Mouse (Mus musculus): ENCODE measurements at regions not wholly inside any gene's neighbourhood (a gene's known extent, or its start where the extent isn't known, plus 50 kb on each side); places are given as distances from the start of the nearest gene placed in this dataset.

GRCm38 (mm10) chr12:35826990-35827389, 98.4 kb upstream of the Agr3 start:
- Histone ChIP-seq H3K27me3 (ENCODE audit: control insufficient read depth, insufficient read depth, low read length) (no peaks in the 10 kb centered on the region), H3K4me3 (replicated peaks; ENCODE audit: insufficient read depth, low read depth, low read length) (no peak overlapping the region), H3K4me1 (ENCODE audit: control insufficient read depth, insufficient read depth, low read length) (no peaks in the 10 kb centered on the region), H3K27ac (ENCODE audit: insufficient read depth, low read length) (no peak overlapping the region)
- WGBS, result 90% methylated on average over 5 of the region's 5 CpGs
- TF ChIP-seq POLR2A (IDR thresholded peaks at IDR 0.05; ENCODE audit: borderline replicate concordance, insufficient read depth, low read length) (no peak), CTCF (IDR thresholded peaks at IDR 0.05; ENCODE audit: borderline replicate concordance, insufficient read depth, low read depth, low read length) (no peak)
- no peak for DNase-seq

- Histone ChIP-seq H3K27me3 (ENCODE audit: control insufficient read depth, insufficient read depth, low read length) (no peaks in the 10 kb centered on the region), H3K4me3 (replicated peaks; ENCODE audit: insufficient read depth, low read depth, low read length) (no peak overlapping the region), H3K27ac (ENCODE audit: insufficient read depth, low read length) (no peak overlapping the region), H3K4me1 (ENCODE audit: control insufficient read depth, insufficient read depth, low read length) (no peaks in the 10 kb centered on the region)
- WGBS, result 7% methylated on average over 5 of the region's 5 CpGs
- DNase-seq, result no peak
- no peak for TF ChIP-seq POLR2A (IDR thresholded peaks at IDR 0.05; ENCODE audit: borderline replicate concordance, insufficient read depth, low read length)
- no peak for TF ChIP-seq CTCF (IDR thresholded peaks at IDR 0.05; ENCODE audit: borderline replicate concordance, insufficient read depth, low read depth, low read length)
These were observed 100.8 kb upstream of the Agr3 start for GRCm38 (mm10) chr12:35824587-35824987.

GRCm38 (mm10) chr12:35799261-35799660, 126.2 kb upstream of the Agr3 start:
- 86% methylated on average over 2 of the region's 2 CpGs for WGBS
- no peaks in the 10 kb centered on the region for H3K4me1 ChIP-seq (ENCODE audit: control insufficient read depth, insufficient read depth, low read length)
- DNase-seq, result no peak
- H3K4me3 ChIP-seq (replicated peaks; ENCODE audit: insufficient read depth, low read depth, low read length), result no peak overlapping the region
- no peaks in the 10 kb centered on the region for H3K27me3 ChIP-seq (ENCODE audit: control insufficient read depth, insufficient read depth, low read length)
- TF ChIP-seq POLR2A (IDR thresholded peaks at IDR 0.05; ENCODE audit: borderline replicate concordance, insufficient read depth, low read length) (no peak), CTCF (IDR thresholded peaks at IDR 0.05; ENCODE audit: borderline replicate concordance, insufficient read depth, low read depth, low read length) (no peak)
- H3K27ac ChIP-seq (ENCODE audit: insufficient read depth, low read length), result no peak overlapping the region

GRCm38 (mm10) chr12:35775396-35775795, 150.0 kb upstream of the Agr3 start:
- Histone ChIP-seq H3K4me3 (replicated peaks; ENCODE audit: insufficient read depth, low read depth, low read length) (no peak overlapping the region), H3K27ac (ENCODE audit: insufficient read depth, low read length) (no peak overlapping the region), H3K27me3 (ENCODE audit: control insufficient read depth, insufficient read depth, low read length) (no peaks in the 10 kb centered on the region), H3K4me1 (ENCODE audit: control insufficient read depth, insufficient read depth, low read length) (no peaks in the 10 kb centered on the region)
- 94% methylated on average over 2 of the region's 2 CpGs for WGBS
- TF ChIP-seq POLR2A (IDR thresholded peaks at IDR 0.05; ENCODE audit: borderline replicate concordance, insufficient read depth, low read length) (no peak), CTCF (IDR thresholded peaks at IDR 0.05; ENCODE audit: borderline replicate concordance, insufficient read depth, low read depth, low read length) (no peak)
- DNase-seq, result no peak

GRCm38 (mm10) chr12:35770387-35771024, 154.9 kb upstream of the Agr3 start:
- Histone ChIP-seq H3K4me1 (ENCODE audit: control insufficient read depth, insufficient read depth, low read length) (no peaks in the 10 kb centered on the region), H3K27me3 (ENCODE audit: control insufficient read depth, insufficient read depth, low read length) (no peaks in the 10 kb centered on the region), H3K27ac (ENCODE audit: insufficient read depth, low read length) (no peak overlapping the region), H3K4me3 (replicated peaks; ENCODE audit: insufficient read depth, low read depth, low read length) (no peak overlapping the region)
- no peak for TF ChIP-seq POLR2A (IDR thresholded peaks at IDR 0.05; ENCODE audit: borderline replicate concordance, insufficient read depth, low read length)
- no peak for TF ChIP-seq CTCF (IDR thresholded peaks at IDR 0.05; ENCODE audit: borderline replicate concordance, insufficient read depth, low read depth, low read length)
- 84% methylated on average over 5 of the region's 5 CpGs for WGBS
- DNase-seq, result no peak

GRCm38 (mm10) chr12:35758916-35759315, 166.5 kb upstream of the Agr3 start:
- no peak for TF ChIP-seq CTCF (IDR thresholded peaks at IDR 0.05; ENCODE audit: borderline replicate concordance, insufficient read depth, low read depth, low read length)
- no peak for TF ChIP-seq POLR2A (IDR thresholded peaks at IDR 0.05; ENCODE audit: borderline replicate concordance, insufficient read depth, low read length)
- no peak for DNase-seq
- H3K4me1 ChIP-seq (ENCODE audit: control insufficient read depth, insufficient read depth, low read length), result no peaks in the 10 kb centered on the region
- WGBS, result 94% methylated on average over 1 of the region's 1 CpGs
- no peak overlapping the region for H3K27ac ChIP-seq (ENCODE audit: insufficient read depth, low read length)
- H3K4me3 ChIP-seq (replicated peaks; ENCODE audit: insufficient read depth, low read depth, low read length), result no peak overlapping the region
- H3K27me3 ChIP-seq (ENCODE audit: control insufficient read depth, insufficient read depth, low read length), result no peaks in the 10 kb centered on the region

- no peak overlapping the region for H3K4me3 ChIP-seq (replicated peaks; ENCODE audit: insufficient read depth, low read depth, low read length)
- H3K4me1 ChIP-seq (ENCODE audit: control insufficient read depth, insufficient read depth, low read length), result no peaks in the 10 kb centered on the region
- WGBS, result 92% methylated on average over 4 of the region's 4 CpGs
- H3K27me3 ChIP-seq (ENCODE audit: control insufficient read depth, insufficient read depth, low read length), result no peaks in the 10 kb centered on the region
- H3K27ac ChIP-seq (ENCODE audit: insufficient read depth, low read length), result no peak overlapping the region
- no peak for DNase-seq
- no peak for TF ChIP-seq CTCF (IDR thresholded peaks at IDR 0.05; ENCODE audit: borderline replicate concordance, insufficient read depth, low read depth, low read length)
- no peak for TF ChIP-seq POLR2A (IDR thresholded peaks at IDR 0.05; ENCODE audit: borderline replicate concordance, insufficient read depth, low read length)
These were observed 170.3 kb upstream of the Agr3 start for GRCm38 (mm10) chr12:35755159-35755558.

- WGBS, result 51% methylated on average over 3 of the region's 3 CpGs
These were observed 177.4 kb upstream of the Agr3 start for GRCm38 (mm10) chr12:35747997-35748396.

More at GRCm38 (mm10) chr12:35747997-35748396, 177.4 kb upstream of the Agr3 start:
- TF ChIP-seq CTCF (IDR thresholded peaks at IDR 0.05; ENCODE audit: borderline replicate concordance, insufficient read depth, low read depth, low read length) (no peak), POLR2A (IDR thresholded peaks at IDR 0.05; ENCODE audit: borderline replicate concordance, insufficient read depth, low read length) (no peak)
- DNase-seq, result no peak
- H3K4me3 ChIP-seq (replicated peaks; ENCODE audit: insufficient read depth, low read depth, low read length), result no peak overlapping the region
- H3K4me1 ChIP-seq (ENCODE audit: control insufficient read depth, insufficient read depth, low read length), result no peaks in the 10 kb centered on the region
- no peak overlapping the region for H3K27ac ChIP-seq (ENCODE audit: insufficient read depth, low read length)
- no peaks in the 10 kb centered on the region for H3K27me3 ChIP-seq (ENCODE audit: control insufficient read depth, insufficient read depth, low read length)

All from cerebellum, adult 2 months (tissue).